Mouse (Mus musculus): ENCODE data around the gene Plagl2.
A peak's percentile ranks its signal among the peaks of the same experiment; 100 is the strongest.

Plagl2 gene

DNA sequence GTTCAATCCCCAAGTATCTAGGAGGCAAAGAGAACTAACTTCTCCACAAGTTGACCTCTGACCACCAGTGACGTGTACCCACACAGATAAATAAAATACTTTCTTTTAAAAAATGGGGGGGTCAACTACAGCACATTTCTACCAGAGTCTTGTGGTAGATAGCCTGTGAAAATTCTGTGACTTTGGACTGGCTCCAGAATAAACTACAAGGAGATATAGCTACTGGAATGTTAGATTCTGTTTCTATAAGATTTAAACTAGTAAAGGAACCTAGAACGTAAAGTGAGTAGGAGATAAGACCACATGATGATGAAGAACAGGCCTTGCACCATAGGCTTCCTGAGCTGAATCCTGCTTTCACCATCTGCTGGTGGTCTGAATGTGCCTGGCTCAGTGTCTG lies 53.4 kb downstream of the Plagl2 start:
- DNase-seq: no peak

DNA sequence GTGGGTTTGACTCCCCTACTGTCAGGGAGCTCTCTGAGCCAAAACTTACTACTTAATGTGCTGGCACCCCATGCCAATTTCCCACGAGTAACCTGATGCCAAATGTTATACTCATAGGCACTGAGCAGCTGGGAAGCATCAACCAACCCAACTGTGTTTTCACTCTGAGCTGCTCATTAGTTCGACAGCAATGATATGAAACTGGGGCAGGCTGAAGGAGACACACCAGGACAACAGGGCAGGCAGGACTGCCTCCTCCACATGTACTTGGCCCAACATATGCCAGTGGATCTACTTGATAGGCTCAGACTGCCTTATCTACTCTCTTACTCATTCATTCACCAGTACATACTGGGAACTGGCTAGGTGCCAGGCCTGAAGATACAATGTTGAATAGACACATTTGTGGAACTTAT lies 55.0 kb downstream of the Plagl2 start:
- DNase-seq: peak in 1 of 2 experiments; percentile 39

DNA sequence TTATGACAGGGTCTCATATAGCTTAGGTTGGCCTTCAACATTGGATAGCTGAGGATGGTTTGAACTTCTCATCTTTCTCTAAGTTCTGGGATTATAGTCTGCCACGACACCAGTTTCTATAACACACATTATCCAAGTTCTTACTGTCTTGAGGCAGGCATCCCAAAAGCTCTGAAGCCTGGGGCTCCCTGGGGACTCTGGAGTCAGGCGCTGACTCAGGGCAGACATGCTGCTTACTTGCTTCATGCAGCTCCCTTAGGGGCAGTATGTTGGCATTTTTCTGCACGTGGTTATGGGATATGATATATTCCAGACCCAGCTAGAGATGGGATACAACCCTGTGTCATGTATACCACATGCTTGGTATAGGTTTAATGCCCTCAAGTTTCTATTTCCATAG lies 61.3 kb downstream of the Plagl2 start:
- DNase-seq: no peak

DNA sequence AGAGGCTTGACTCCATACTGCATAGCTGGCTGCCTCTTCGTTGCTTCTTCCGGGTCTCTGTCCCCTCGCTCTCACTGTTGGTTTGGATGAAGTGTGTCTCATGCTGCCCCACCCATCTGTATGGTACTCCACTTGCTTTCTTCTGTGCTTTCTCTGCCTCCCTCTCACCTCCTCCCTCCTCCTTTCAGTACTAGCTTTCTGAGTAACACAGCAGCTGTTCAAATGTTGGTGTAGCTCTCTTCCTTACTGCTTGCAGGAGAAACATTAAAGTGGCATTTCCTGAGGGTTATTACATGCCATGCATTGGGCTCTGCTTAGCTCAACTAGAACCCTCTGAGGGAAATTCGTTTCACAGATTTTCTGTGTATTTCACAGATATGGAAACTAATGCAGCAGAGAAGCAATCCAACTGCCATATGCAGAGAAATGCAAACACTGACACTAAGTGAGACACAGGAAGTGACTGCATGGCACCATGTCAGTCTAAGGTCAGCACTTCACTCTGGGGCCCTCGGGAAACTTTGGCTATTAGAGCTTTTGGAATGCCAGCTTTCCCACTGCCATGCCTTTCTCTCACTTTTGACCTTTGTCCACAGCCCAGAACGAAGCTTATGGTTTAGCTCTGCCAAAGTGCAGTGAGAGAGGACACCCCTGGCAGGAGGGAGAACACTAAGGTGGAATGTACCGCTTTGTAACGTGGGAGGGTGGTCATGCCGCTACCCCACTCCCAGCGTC lies 61.9 kb downstream of the Plagl2 start:
- no peak for DNase-seq
